Mouse (Mus musculus): ENCODE data around the gene H2-Q1. TPM values are rescaled to one million over a fixed set of nuclear protein-coding genes. Genes with fewer than 3 reads are reported as not detected.
"Not testable (repeated sequence)": the region's sequence is repeated elsewhere in the genome, so short reads cannot be mapped to it uniquely, and the experiment has no call there.

H2-Q1 gene
- polyA plus RNA-seq, 1 experiment, result 1.1 TPM

DNA sequence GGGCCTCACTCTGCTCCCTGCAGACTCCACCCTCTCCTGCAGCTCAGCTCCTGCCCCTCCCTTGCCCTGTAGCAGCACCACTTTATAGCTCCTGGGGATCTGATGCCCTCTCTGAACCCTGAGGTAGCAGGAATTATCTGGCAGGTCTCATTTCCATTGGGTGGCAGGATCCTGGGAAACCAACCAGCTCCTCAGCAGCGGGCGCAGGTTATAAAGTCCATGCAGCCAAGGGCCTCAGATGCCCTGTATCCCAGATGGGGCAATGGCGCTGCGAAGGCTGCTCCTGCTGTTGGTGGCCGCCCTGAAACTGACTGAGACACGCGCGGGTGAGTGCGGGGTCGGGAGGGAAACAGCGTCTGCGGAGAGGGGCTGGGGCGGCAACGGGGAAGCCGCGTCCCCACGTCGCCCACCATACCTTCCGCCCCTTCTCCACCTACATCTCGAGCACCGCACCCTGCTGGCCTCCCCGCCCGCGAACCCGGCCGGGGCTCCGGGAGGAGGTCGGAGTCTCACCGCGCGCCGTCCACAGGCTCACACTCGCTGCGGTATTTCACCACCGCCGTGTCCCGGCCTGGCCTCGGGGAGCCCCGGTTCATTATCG lies 22.0 kb downstream of the H2-Q1 start, which contains the start of gene H2-Q2:
Gene H2-Q2 (plus strand): TSS at position 172 of the 601 bp plus-strand sequence.
- DNase-seq (ENCODE audit: extremely low spot score in 1 of 2, low spot score in 1 of 2), result no peak

DNA sequence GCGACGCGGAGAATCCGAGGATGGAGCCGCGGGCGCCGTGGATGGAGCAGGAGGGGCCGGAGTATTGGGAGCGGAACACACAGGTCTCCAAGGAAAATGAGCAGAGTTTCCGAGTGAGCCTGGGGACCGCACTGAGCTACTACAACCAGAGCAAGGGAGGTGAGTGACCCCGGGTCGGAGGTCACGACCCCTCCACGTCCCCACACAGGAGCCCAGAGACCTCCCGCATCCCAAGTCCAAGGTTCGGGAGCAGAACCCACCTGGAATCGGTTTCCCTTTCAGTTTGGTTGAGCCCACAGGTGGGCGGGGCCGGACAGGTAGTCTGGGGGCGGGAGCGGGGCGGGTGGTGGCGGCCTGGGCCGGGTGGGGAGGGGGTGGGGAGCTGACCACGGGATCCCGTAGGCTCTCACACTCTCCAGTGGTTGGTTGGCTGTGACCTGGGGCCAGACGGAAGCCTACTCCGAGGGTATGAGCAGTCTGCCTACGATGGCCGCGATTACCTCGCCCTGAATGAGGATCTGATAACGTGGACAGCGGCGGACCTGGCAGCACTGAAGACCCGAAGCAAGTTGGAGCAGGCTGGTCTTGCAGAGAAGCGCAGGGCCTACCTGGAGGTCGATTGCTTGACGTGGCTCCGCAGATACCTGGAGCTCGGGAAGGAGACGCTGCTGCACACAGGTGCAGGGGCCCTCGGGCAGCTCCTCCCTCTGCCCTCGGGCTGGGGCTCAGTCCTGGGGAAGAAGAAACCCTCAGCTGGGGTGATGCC lies 22.7 kb downstream of the H2-Q1 start:
- DNase-seq (ENCODE audit: extremely low spot score in 1 of 2, low spot score in 1 of 2), result no peak

DNA sequence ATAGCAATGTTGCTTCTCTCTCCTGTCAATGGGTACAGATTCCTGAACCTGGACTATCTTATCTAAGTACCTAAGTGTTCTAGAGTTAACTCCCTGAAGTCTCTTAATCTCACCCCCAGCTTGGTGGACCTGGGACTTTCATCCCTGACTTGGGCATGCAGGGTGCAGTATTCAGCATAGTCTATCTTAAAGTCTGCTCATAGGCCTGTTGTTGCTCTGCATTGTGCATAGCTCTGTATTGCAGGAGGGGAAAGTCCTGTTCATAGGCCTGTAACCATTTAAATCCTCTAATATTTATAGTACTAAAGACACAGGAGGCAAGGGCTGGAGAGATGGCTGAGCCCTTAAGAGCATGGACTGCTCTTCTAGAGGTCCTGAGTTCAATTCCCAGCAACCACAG lies 27.5 kb downstream of the H2-Q1 start:
- DNase-seq (ENCODE audit: extremely low spot score in 1 of 2, low spot score in 1 of 2), result not testable (repeated sequence)

DNA sequence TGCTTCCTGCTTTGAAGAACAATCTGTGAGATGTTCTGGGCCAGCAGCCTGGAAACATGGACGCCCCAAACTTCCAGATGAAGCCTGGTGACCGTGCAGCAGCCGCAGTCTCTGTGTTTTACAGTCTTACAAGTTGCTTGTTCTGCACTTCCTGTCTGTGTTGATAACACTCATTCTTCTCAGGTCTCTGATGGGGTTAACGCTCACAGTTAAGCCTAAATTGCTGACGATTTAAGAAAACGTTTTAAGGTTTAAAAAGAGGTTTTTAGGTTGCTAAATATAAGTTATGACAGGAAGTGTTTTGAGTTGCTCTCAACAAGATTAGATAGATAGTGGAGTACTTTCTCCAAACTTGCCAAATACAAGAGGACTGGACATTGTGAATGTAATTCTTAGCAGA lies 33.1 kb downstream of the H2-Q1 start:
- DNase-seq (ENCODE audit: extremely low spot score in 1 of 2, low spot score in 1 of 2), result not testable (repeated sequence)

DNA sequence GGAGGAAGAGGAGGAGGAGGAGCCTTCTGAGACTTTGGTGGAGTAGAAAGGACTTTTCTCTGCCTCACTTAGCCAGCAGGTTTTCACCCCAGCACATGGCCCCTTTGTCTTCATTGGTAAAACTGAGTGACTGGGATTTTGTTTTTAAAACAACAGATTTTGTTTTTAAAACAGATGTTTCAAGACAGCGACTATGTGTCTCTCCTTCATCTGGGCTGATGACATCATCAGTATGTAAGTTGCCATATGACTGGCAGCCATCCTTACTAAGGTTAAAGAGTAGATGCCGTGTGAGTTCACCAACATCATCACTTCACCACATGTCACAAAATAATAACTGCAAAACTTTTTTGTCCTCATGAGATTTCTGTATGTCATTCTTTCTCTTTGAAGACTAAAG lies 33.9 kb downstream of the H2-Q1 start:
- DNase-seq (ENCODE audit: extremely low spot score in 1 of 2, low spot score in 1 of 2), result no peak

DNA sequence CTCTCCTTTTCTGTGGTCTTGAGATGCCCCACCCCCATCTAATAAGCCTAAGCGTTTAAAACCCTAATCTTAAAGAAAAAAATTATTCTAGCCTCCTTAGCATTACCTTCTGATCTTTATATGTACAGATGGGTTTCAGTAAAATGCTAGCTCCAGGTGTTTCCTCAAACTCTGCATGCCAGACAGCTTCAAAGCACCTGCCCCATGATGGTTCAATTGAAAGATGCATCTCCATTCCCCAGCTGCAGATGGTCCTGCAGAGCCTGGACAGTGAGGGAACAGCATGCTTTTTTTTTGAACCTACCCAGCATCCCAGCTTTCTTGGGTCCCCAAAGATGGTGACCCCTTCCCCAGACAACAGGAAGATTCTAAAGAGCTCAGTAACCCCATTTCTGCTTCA lies 36.9 kb downstream of the H2-Q1 start:
- no peak for DNase-seq (ENCODE audit: extremely low spot score in 1 of 2, low spot score in 1 of 2)

DNA sequence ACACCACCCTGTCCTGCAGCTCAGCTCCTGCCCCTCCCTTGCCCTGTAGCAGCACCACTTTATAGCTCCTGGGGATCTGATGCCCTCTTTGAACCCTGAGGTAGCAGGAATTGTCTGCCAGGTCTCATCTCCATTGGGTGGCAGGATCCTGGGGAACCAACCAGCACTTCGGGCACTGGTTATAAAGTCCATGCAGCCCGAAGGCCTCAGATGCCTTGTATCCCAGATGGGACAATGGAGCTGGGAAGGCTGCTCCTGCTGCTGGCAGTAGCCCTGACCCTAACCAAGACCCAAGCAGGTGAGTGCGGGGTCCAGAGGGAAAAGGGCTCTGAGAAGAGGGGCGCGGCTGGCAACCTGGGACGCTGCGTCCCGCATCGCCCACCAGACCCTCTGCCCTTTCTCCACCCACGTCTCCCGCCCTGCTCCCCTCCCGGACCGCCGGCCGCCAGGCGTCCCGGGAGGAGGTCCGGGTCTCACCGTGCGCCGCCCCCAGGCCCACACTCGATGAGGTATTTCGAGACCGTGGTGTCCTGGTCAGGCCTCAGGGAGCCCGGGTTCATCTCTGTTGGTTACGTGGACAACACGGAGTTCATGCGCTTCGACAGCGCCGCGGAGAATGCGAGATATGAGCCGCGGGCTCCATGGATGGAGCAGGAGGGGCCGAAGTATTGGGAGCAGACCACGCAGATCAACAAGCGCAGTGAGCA lies 38.7 kb downstream of the H2-Q1 start:
- no peak for DNase-seq (ENCODE audit: extremely low spot score in 1 of 2, low spot score in 1 of 2)

DNA sequence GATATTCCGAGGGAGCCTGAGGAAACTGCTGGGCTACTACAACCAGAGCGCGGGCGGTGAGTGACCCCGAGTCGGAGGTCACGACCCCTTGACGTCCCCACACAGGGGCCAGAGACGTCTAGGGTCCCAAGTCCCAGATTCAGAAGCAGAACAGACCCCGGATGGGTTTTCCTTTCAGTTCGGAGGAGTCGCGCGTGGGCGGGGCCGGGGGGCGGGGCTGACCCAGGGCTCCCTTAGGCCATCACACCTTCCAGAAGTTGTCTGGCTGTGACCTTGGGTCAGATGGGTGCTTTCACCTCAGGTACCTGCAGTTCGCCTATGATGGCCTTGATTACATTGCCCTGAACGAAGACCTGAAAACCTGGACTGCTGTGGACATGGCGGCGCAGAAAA lies 39.3 kb downstream of the H2-Q1 start:
- DNase-seq (ENCODE audit: extremely low spot score in 1 of 2, low spot score in 1 of 2), result no peak

Other genes starting within 250 kb of the H2-Q1 start
- gene Ly6g6e, start 243.5 kb upstream of the H2-Q1 start, polyA plus RNA-seq (2012; rRNA removed), result 65.5 and 71.7 TPM in 2 replicates
- 2.3 and 2.9 TPM in 2 replicates for gene Ly6g6d, start 242.3 kb upstream of the H2-Q1 start, polyA plus RNA-seq (2012; rRNA removed)
- gene Ly6g6f, start 234.8 kb upstream of the H2-Q1 start, polyA plus RNA-seq (2012; rRNA removed), result 0.10 and 0.27 TPM in 2 replicates
- gene Abhd16a, start 231.1 kb upstream of the H2-Q1 start, polyA plus RNA-seq (2012; rRNA removed), result 144 and 159 TPM in 2 replicates
- gene Ly6g5c, start 212.1 kb upstream of the H2-Q1 start, polyA plus RNA-seq (2012; rRNA removed), result 0.38 TPM in 1 of 2 replicates, not detected in the other
- gene Ly6g5b, start 205.0 kb upstream of the H2-Q1 start, polyA plus RNA-seq (2012; rRNA removed), result 1.2 and 2.0 TPM in 2 replicates
- 18.9 and 20.2 TPM in 2 replicates for gene Gpank1, start 198.9 kb upstream of the H2-Q1 start, polyA plus RNA-seq (2012; rRNA removed)
- gene Csnk2b, start 198.4 kb upstream of the H2-Q1 start, polyA plus RNA-seq (2012; rRNA removed), result 173 and 179 TPM in 2 replicates
- gene D17H6S53E, start 194.0 kb upstream of the H2-Q1 start, polyA plus RNA-seq (2012; rRNA removed), result 8.2 and 9.1 TPM in 2 replicates
- 0.40 and 0.78 TPM in 2 replicates for gene Apom, start 188.4 kb upstream of the H2-Q1 start, polyA plus RNA-seq (2012; rRNA removed)
- gene Bag6, start 185.2 kb upstream of the H2-Q1 start, polyA plus RNA-seq (2012; rRNA removed), result 199 and 213 TPM in 2 replicates
- gene Prrc2a, start 155.5 kb upstream of the H2-Q1 start, polyA plus RNA-seq (2012; rRNA removed), result 261 and 306 TPM in 2 replicates
- gene Aif1, start 144.3 kb upstream of the H2-Q1 start, polyA plus RNA-seq (2012; rRNA removed), result 11.2 and 17.2 TPM in 2 replicates
- gene Lst1, start 132.0 kb upstream of the H2-Q1 start, polyA plus RNA-seq (2012; rRNA removed), result 14.3 and 20.7 TPM in 2 replicates
- 0.78 and 0.88 TPM in 2 replicates for gene Ltb, start 126.0 kb upstream of the H2-Q1 start, polyA plus RNA-seq (2012; rRNA removed)
- gene Tnf, start 118.4 kb upstream of the H2-Q1 start, polyA plus RNA-seq (2012; rRNA removed), result 0.11 and 0.14 TPM in 2 replicates
- 0.06 and 0.17 TPM in 2 replicates for gene Lta, start 115.1 kb upstream of the H2-Q1 start, polyA plus RNA-seq (2012; rRNA removed)
- not detected in 2 replicates for gene Gm16181, start 99.6 kb upstream of the H2-Q1 start, polyA plus RNA-seq (2012; rRNA removed)
- 665 and 695 TPM in 2 replicates for gene Atp6v1g2, start 86.7 kb upstream of the H2-Q1 start, polyA plus RNA-seq (2012; rRNA removed)
- 13.7 and 15.1 TPM in 2 replicates for gene Nfkbil1, start 84.6 kb upstream of the H2-Q1 start, polyA plus RNA-seq (2012; rRNA removed)
- gene Ddx39b, start 78.7 kb upstream of the H2-Q1 start, polyA plus RNA-seq (2012; rRNA removed), result 438 and 444 TPM in 2 replicates
- 66.1 and 69.2 TPM in 2 replicates for gene H2-D1, start 57.7 kb upstream of the H2-Q1 start, polyA plus RNA-seq (2012; rRNA removed)
- gene H2-Q2, start 21.8 kb downstream of the H2-Q1 start, polyA plus RNA-seq (2012; rRNA removed), result 0.14 and 0.46 TPM in 2 replicates
- gene H2-Q4, start 59.2 kb downstream of the H2-Q1 start, polyA plus RNA-seq (2012; rRNA removed), result 9.1 and 9.7 TPM in 2 replicates
- gene H2-Q6, start 104.4 kb downstream of the H2-Q1 start, polyA plus RNA-seq (2012; rRNA removed), result 0.88 and 0.99 TPM in 2 replicates
- gene H2-Q7, start 118.8 kb downstream of the H2-Q1 start, polyA plus RNA-seq (2012; rRNA removed), result 1.8 and 2.3 TPM in 2 replicates
- 0.10 and 0.11 TPM in 2 replicates for gene H2-Q10, start 149.7 kb downstream of the H2-Q1 start, polyA plus RNA-seq (2012; rRNA removed)
- 0.10 TPM in 1 of 2 replicates, not detected in the other for gene Pou5f1, start 185.6 kb downstream of the H2-Q1 start, polyA plus RNA-seq (2012; rRNA removed)
- gene Tcf19, start 196.4 kb downstream of the H2-Q1 start, polyA plus RNA-seq (2012; rRNA removed), result 7.2 and 7.7 TPM in 2 replicates
- gene Cchcr1, start 196.7 kb downstream of the H2-Q1 start, polyA plus RNA-seq (2012; rRNA removed), result 10.7 and 11.6 TPM in 2 replicates
- 0.44 and 0.65 TPM in 2 replicates for gene Psors1c2, start 212.8 kb downstream of the H2-Q1 start, polyA plus RNA-seq (2012; rRNA removed)
- gene Cdsn, start 231.7 kb downstream of the H2-Q1 start, polyA plus RNA-seq (2012; rRNA removed), result 0.70 and 0.99 TPM in 2 replicates
- not detected in 2 replicates for gene 2300002M23Rik, start 247.0 kb downstream of the H2-Q1 start, polyA plus RNA-seq (2012; rRNA removed)

Measured in frontal cortex, adult 2 months (tissue).